Mouse (Mus musculus) E14TG2a.4 (cell line): ENCODE measurements at regions not wholly inside any gene's neighbourhood (a gene's known extent, or its start where the extent isn't known, plus 50 kb on each side); places are given as distances from the start of the nearest gene placed in this dataset.

ENCODE experiments used
- H3K27me3 ChIP-seq: 2 replicates; pipeline ENCODE4 v1.6.1; 2014; ENCODE audit warnings: low read length, control low read depth; ENCODE audit not compliant: insufficient read depth
- H3K36me3 ChIP-seq: 2 replicates; pipeline ENCODE4 v1.6.1; 2014; ENCODE audit warnings: low read length, control low read depth; ENCODE audit not compliant: insufficient read depth
- H3K4me1 ChIP-seq: replicated peaks from 2 replicates; pipeline ENCODE4 v1.6.1; 2014; ENCODE audit warnings: low read depth, low read length, control low read depth
- H3K4me3 ChIP-seq: replicated peaks from 2 replicates; pipeline ENCODE4 v1.5.1; 2014; ENCODE audit warnings: mild to moderate bottlenecking, low read length
- H3K9me3 ChIP-seq: 2 replicates; pipeline ENCODE4 v1.6.1; 2014; ENCODE audit warnings: low read length, control low read depth
- CTCF ChIP-seq: conservative IDR thresholded peaks from 2 replicates; pipeline ENCODE4 v1.5.1; 2014; ENCODE audit warnings: low read length
- NANOG ChIP-seq: IDR thresholded peaks from 2 replicates; pipeline ENCODE4 v1.6.1; 2014; ENCODE audit warnings: borderline replicate concordance, low read length, mixed read lengths
- POU5F1 ChIP-seq: IDR thresholded peaks from 2 replicates; pipeline ENCODE4 v1.6.1; 2014; ENCODE audit warnings: low read length, borderline replicate concordance

- Histone ChIP-seq H3K4me1 (no peaks in the 10 kb centered on the region), H3K27me3 (no peaks in the 10 kb centered on the region), H3K9me3 (no peaks in the 10 kb centered on the region), H3K36me3 (no peaks in the 10 kb centered on the region), H3K4me3 (no peak overlapping the region)
- TF ChIP-seq NANOG (no peak), CTCF (no peak), POU5F1 (no peak)
Observed at GRCm38 (mm10) chr14:114781821-114782220, 310.2 kb upstream of the Gpc5 start.

- H3K27me3 ChIP-seq = no peaks in the 10 kb centered on the region
- TF ChIP-seq POU5F1 (no peak), CTCF (peak; percentile 88)
- H3K9me3 ChIP-seq = no peaks in the 10 kb centered on the region
- H3K4me3 ChIP-seq = no peak overlapping the region
- H3K4me1 ChIP-seq = no peaks in the 10 kb centered on the region
- H3K36me3 ChIP-seq = no peaks in the 10 kb centered on the region
Observed at GRCm38 (mm10) chr14:114790946-114791830, 300.8 kb upstream of the Gpc5 start.

GRCm38 (mm10) chr14:114791831-114792224 is 300.2 kb upstream of the Gpc5 start:
- H3K4me3 ChIP-seq = no peak overlapping the region
- H3K9me3 ChIP-seq = no peaks in the 10 kb centered on the region
- TF ChIP-seq NANOG (no peak), POU5F1 (no peak), CTCF (no peak)
- no peaks in the 10 kb centered on the region for H3K4me1 ChIP-seq
- no peaks in the 10 kb centered on the region for H3K27me3 ChIP-seq
- no peaks in the 10 kb centered on the region for H3K36me3 ChIP-seq

DNA sequence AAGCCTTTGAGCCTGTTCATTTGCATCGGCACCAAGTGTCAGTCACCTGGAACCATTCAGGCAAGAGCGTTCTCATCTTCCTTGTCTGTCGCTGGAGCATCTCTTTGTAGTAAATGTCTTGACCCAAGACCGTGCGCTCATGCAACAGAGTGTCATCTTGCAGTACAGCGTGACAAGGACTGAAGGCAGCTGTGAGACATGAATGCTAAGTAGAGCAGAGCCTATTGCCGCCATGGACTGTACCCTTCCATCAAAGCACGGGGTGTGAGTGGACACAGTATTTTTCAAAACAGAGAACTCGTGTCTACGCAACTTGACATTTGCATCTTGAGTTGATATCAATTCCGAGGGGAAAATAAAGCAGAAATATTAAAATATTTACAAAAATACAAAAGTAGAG is 287.4 kb upstream of the Gpc5 start:
- no peaks in the 10 kb centered on the region for H3K4me1 ChIP-seq
- no peak for TF ChIP-seq NANOG
- TF ChIP-seq CTCF = no peak
- no peak for TF ChIP-seq POU5F1
- no peaks in the 10 kb centered on the region for H3K36me3 ChIP-seq
- H3K27me3 ChIP-seq = no peaks in the 10 kb centered on the region
- peaks cover 14% of the 10 kb centered on the region for H3K9me3 ChIP-seq
- no peak overlapping the region for H3K4me3 ChIP-seq

DNA sequence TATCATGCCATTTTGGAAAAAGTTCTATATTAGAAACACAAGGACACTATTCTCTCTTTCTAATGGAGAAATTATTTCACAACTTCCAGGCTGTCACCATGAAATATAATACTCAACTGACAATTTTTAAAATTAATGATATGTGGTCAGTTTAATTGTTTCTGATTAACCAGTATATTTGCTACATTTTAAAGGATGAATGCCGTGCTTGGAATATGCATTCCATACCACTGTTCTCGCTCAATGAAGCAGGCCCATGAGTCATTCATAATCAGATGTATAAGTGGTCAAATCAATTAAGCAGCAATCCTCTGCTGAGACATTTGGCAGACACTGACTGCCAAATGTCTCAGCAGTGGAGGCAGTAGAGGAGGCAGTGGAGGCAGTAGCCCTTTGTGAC is 283.4 kb upstream of the Gpc5 start:
- H3K27me3 ChIP-seq = no peaks in the 10 kb centered on the region
- no peak overlapping the region for H3K4me3 ChIP-seq
- TF ChIP-seq POU5F1 (no peak), CTCF (no peak), NANOG (no peak)
- no peaks in the 10 kb centered on the region for H3K4me1 ChIP-seq
- H3K36me3 ChIP-seq = no peaks in the 10 kb centered on the region
- peaks cover 5% of the 10 kb centered on the region; the same call in 1 of the 2 replicates for H3K9me3 ChIP-seq

DNA sequence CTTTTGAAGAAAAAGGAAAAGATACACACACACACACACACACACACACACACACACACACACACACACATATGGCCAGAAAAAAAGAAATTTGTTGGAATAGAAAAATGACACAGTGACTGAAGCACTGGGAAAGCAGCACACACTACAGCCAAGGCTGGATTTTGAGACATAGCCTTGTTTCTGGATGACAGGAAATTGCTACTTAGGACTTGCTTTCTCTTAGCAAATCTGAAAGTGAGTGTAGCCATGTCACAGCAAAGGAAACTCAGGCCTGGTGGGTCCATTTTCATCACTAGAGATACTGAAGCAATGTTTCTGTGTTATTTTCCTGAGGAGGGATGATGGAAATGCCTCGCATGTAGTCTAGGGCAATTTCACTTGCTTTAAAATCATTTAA is 271.3 kb upstream of the Gpc5 start:
- H3K4me3 ChIP-seq = no peak overlapping the region
- TF ChIP-seq CTCF (no peak), NANOG (no peak), POU5F1 (no peak)
- H3K4me1 ChIP-seq = peaks cover 7% of the 10 kb centered on the region; the same call in 1 of the 2 replicates
- no peaks in the 10 kb centered on the region for H3K27me3 ChIP-seq
- H3K9me3 ChIP-seq = no peaks in the 10 kb centered on the region
- no peaks in the 10 kb centered on the region for H3K36me3 ChIP-seq

DNA sequence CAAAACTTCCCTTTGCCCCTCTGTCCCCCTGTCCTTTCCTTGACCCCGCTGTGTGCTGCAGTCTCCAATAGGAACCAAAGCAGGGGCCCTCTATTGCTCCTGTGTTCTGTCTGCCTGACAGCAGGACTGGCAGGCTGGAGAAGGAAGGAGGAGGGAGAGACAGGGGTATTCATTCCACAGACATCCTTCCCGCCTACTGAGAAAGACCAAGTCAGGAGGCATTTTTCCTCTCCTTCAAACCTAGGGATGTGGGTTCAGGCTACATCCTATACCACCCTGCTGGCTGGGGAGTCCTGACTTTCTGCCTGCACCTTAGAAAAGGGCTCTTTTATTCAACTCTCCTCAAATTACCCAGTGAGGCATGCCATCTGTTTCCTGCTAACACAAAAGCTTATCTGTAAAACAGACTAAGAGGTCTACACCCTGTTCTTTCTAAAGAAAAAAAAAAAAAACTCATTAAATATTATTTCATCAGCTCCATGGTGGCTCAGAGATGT is 270.9 kb upstream of the Gpc5 start:
- Histone ChIP-seq H3K9me3 (no peaks in the 10 kb centered on the region), H3K27me3 (no peaks in the 10 kb centered on the region), H3K4me3 (no peak overlapping the region), H3K36me3 (no peaks in the 10 kb centered on the region), H3K4me1 (peaks cover 7% of the 10 kb centered on the region; the same call in 1 of the 2 replicates)
- TF ChIP-seq CTCF (no peak), NANOG (no peak), POU5F1 (no peak)

DNA sequence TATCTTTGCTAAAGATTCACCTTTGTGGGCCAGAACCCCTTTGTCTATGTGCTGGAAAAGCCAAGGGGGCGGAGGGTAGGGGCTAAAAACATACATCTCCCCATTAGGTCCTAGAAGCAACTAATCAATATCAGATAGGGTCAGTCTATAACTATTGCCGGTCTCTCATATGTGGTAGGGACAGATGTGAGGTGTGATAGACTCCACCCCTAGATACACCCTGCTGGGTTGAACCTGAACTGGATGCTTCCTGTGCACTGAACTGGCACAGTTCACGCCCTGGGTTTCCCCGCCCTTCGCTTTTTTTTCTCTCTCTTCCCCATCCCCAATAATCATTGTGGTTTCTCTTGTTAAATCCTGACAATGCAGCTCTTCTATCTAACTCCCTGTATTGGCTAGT is 270.3 kb upstream of the Gpc5 start:
- H3K36me3 ChIP-seq = no peaks in the 10 kb centered on the region
- peaks cover 7% of the 10 kb centered on the region; the same call in 1 of the 2 replicates for H3K4me1 ChIP-seq
- no peak overlapping the region for H3K4me3 ChIP-seq
- H3K27me3 ChIP-seq = no peaks in the 10 kb centered on the region
- TF ChIP-seq POU5F1 (no peak), NANOG (no peak), CTCF (no peak)
- H3K9me3 ChIP-seq = no peaks in the 10 kb centered on the region

- Histone ChIP-seq H3K4me3 (no peak overlapping the region), H3K36me3 (no peaks in the 10 kb centered on the region), H3K27me3 (no peaks in the 10 kb centered on the region), H3K9me3 (no peaks in the 10 kb centered on the region), H3K4me1 (no peaks in the 10 kb centered on the region)
- TF ChIP-seq CTCF = no peak
- no peak for TF ChIP-seq POU5F1
- TF ChIP-seq NANOG = no peak
Observed at GRCm38 (mm10) chr14:114826662-114827321, 265.2 kb upstream of the Gpc5 start.
